Mouse (Mus musculus): ENCODE data around the gene Gm20388.

GRCm38 (mm10) chr8:123047827-123048226, 3137.2 kb downstream of the Gm20388 start:
- TF ChIP-seq POLR2A (IDR thresholded peaks at IDR 0.05; ENCODE audit: insufficient read depth, low read length), result no peak
- no peak for TF ChIP-seq CTCF (IDR thresholded peaks at IDR 0.05; ENCODE audit: low read depth, low read length)

Measured in ES-Bruce4 (cell line).